Mouse (Mus musculus): ENCODE results near the gene Top2a. TPM values are rescaled to one million over a fixed set of nuclear protein-coding genes. Genes with fewer than 3 reads are reported as not detected.

Top2a gene
- polyA plus RNA-seq, 1 experiment from 2014 or later, result 20.4 TPM

DNA sequence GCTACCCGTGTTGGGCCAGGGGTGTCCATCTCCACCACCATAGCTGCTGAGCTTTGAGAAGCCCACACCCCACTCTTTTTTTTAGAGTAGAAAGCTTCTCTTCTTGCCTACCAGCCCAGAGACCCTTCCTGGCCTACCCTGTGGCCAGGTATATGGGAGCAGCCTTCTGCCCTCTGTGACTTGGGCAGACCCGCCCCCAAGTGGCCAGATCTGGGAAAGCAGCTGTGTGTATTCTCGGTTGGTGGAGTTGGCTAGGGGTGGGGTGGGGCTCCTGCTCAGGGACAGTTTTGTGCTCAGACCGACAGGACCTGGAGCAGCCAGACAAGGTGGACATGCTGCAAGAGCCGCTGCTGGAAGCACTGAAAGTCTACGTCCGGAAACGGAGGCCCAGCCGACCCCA, 51.8 kb downstream of the Top2a start:
- peak; percentile 21; the same call in 1 of the 2 replicates for ATAC-seq
- no peak overlapping the region for H3K4me3 ChIP-seq (ENCODE audit: low read depth, low read length)
- H3K4me2 ChIP-seq (ENCODE audit: low read length), result no peak overlapping the region
- peaks cover 44% of the 10 kb centered on the region for H3K4me1 ChIP-seq (ENCODE audit: control insufficient read depth, insufficient read depth, low read length)
- 56% methylated on average over 9 of the region's 9 CpGs for WGBS
- peaks cover 3% of the 10 kb centered on the region; the same call in 1 of the 2 replicates for H3K36me3 ChIP-seq (ENCODE audit: control insufficient read depth, insufficient read depth, low read length)
- no peaks in the 10 kb centered on the region for H3K27me3 ChIP-seq (ENCODE audit: control insufficient read depth, insufficient read depth, low read depth, low read length)
- no peaks in the 10 kb centered on the region for H3K9me3 ChIP-seq (replicated peaks; ENCODE audit: control insufficient read depth, low read length, poor library complexity, severe bottlenecking)
- H3K27ac ChIP-seq (ENCODE audit: low read length), result no peak overlapping the region
- no peak overlapping the region for H3K9ac ChIP-seq (ENCODE audit: low read depth, low read length)

DNA sequence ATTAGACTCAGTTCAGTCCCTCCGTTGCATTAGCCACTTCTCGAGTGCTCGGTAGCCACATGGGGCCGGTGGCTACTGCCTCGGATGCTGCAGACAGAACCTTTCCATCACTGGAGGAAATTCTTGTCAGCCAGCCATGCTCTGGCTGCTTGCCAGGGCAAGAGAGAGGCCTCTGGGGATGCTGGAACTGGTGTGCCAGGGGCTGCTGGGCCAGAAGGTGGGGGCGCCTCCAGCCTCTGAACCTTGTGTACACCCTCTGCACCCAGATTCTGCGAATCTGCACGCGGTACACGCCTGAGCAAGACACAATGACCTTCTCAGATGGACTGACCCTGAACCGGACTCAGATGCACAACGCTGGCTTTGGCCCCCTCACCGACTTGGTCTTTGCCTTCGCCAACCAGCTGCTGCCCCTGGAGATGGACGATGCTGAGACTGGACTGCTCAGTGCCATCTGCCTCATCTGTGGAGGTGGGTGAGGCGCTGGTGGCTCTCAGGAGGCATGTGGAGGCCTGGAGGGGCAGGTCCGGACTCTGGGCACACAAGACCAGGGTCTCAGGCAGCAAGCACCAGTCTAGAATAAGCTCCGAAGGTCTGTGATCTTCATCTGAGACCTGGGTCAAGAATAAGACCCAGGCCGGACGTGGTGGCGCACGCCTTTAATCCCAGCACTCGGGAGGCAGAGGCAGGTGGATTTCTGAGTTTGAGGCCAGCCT, 52.5 kb downstream of the Top2a start:
- Histone ChIP-seq H3K4me2 (ENCODE audit: low read length) (no peak overlapping the region), H3K36me3 (ENCODE audit: control insufficient read depth, insufficient read depth, low read length) (peaks cover 3% of the 10 kb centered on the region; the same call in 1 of the 2 replicates), H3K9me3 (replicated peaks; ENCODE audit: control insufficient read depth, low read length, poor library complexity, severe bottlenecking) (no peaks in the 10 kb centered on the region), H3K27ac (ENCODE audit: low read length) (peak overlapping the region; percentile 11; the same call in 1 of the 2 replicates), H3K9ac (ENCODE audit: low read depth, low read length) (peak overlapping the region; percentile 20), H3K27me3 (ENCODE audit: control insufficient read depth, insufficient read depth, low read depth, low read length) (no peaks in the 10 kb centered on the region), H3K4me1 (ENCODE audit: control insufficient read depth, insufficient read depth, low read length) (peaks cover 51% of the 10 kb centered on the region), H3K4me3 (ENCODE audit: low read depth, low read length) (no peak overlapping the region)
- WGBS, result 63% methylated on average over 23 of the region's 23 CpGs
- no peak for ATAC-seq

DNA sequence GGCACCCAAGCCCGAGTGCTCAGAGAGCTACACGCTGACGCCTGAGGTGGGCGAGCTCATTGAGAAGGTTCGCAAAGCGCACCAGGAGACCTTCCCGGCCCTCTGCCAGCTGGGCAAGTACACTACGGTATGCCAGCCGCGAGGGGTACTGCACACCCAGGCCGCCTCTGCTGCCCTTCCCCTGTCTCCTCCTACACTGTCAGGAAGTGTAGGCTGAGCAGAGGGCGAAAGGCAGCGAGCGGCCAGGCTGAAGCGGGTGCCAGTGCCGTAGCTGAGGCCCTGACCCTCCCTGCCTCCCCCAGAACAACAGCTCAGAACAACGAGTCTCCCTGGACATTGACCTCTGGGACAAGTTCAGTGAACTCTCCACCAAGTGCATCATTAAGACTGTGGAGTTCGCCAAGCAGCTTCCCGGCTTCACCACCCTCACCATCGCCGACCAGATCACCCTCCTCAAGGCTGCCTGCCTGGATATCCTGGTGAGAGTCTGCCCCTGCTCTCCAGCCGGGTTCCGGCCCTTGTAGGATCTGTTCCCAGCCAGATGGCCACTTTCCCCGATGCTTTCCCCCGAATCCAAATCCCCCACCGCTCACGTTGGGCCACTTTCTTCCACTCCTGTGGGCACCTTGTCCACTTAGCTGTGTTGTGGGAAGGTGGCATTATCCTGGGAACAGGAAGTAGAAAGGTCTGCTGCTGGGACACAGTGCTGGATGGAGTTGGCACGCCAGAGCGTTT, 53.6 kb downstream of the Top2a start:
- no peak overlapping the region for H3K9ac ChIP-seq (ENCODE audit: low read depth, low read length)
- peak overlapping the region; percentile 76; the same call in 1 of the 2 replicates for H3K27ac ChIP-seq (ENCODE audit: low read length)
- H3K4me2 ChIP-seq (ENCODE audit: low read length), result no peak overlapping the region

DNA sequence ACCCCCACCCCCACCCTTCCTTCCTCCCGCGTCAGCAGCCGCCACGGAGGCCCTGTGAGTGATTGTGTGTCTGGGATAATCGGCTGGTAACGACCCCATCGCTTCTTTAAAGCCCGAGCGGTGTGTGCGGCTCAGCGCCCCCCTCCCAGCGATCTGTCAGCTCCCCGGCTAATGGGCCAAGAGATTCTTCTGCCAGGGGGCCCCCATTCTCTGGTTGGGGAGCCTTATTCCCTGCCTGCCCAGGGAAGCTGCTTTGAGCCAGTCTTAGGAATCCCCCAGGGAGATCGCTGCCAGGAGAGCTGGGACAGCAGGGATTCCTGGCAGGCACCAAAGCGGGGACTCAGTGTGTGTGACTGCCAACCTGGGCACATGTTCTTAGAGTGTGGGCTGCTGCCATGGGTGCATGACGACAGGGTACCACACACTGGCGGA, 54.5 kb downstream of the Top2a start:
- Histone ChIP-seq H3K36me3 (ENCODE audit: control insufficient read depth, insufficient read depth, low read length) (peaks cover 3% of the 10 kb centered on the region; the same call in 1 of the 2 replicates), H3K27me3 (ENCODE audit: control insufficient read depth, insufficient read depth, low read depth, low read length) (no peaks in the 10 kb centered on the region), H3K27ac (ENCODE audit: low read length) (peak overlapping the region; percentile 76), H3K4me1 (ENCODE audit: control insufficient read depth, insufficient read depth, low read length) (peaks cover 71% of the 10 kb centered on the region), H3K4me2 (ENCODE audit: low read length) (peak overlapping the region; percentile 39), H3K4me3 (ENCODE audit: low read depth, low read length) (no peak overlapping the region), H3K9me3 (replicated peaks; ENCODE audit: control insufficient read depth, low read length, poor library complexity, severe bottlenecking) (no peaks in the 10 kb centered on the region), H3K9ac (ENCODE audit: low read depth, low read length) (peak overlapping the region; percentile 39; the same call in 1 of the 2 replicates)
- peak; percentile 39 for ATAC-seq
- WGBS, result 6% methylated on average over 16 of the region's 17 CpGs

More for the DNA sequence above, 53.6 kb downstream of the Top2a start:
- Histone ChIP-seq H3K4me3 (ENCODE audit: low read depth, low read length) (no peak overlapping the region), H3K27me3 (ENCODE audit: control insufficient read depth, insufficient read depth, low read depth, low read length) (no peaks in the 10 kb centered on the region), H3K4me1 (ENCODE audit: control insufficient read depth, insufficient read depth, low read length) (peaks cover 62% of the 10 kb centered on the region), H3K36me3 (ENCODE audit: control insufficient read depth, insufficient read depth, low read length) (peaks cover 3% of the 10 kb centered on the region; the same call in 1 of the 2 replicates), H3K9me3 (replicated peaks; ENCODE audit: control insufficient read depth, low read length, poor library complexity, severe bottlenecking) (no peaks in the 10 kb centered on the region)
- 52% methylated on average over 29 of the region's 29 CpGs for WGBS
- ATAC-seq, result no peak

DNA sequence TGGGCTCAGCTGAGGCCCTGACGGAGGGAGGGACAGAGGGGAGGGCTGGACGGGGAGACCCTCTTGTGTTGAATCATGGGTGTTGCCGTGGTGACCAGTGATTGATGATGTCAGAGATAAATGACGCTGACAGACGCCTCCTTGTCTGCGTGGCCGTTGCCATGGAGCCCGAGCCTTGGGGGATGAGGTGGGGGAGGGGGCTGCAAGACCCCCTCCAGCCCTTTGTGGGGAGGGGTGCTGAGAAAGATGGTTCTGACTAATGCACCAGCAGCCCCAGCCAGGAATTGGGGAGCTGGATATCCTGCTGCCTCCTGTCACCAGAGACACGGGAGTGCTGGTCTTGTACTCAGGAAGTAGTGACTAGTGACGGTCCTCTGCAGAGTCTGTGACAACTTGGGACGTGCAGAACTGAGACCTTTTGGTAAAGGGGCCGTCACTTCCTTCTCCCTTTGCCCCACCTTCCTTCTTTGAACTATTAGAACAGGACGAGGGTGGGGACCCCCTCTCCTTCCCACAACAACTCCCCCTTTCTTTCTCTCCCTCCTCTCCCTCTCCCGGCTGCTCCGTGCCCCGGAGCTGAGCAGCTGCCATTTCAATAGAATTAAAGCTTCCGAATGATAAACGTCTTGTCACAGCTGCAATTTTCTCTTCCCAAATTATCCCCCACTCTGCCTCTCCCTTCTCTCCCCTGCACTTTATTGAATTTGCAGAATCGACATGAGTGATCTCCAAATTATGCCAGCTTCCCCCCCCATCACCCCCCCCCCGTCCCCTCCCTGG, 55.1 kb downstream of the Top2a start:
- WGBS, result 5% methylated on average over 19 of the region's 20 CpGs
- peak overlapping the region; percentile 39 for H3K4me2 ChIP-seq (ENCODE audit: low read length)
- H3K4me3 ChIP-seq (ENCODE audit: low read depth, low read length), result peak overlapping the region; percentile 4; the same call in 1 of the 2 replicates
- H3K4me1 ChIP-seq (ENCODE audit: control insufficient read depth, insufficient read depth, low read length), result peaks cover 77% of the 10 kb centered on the region
- peak overlapping the region; percentile 51 for H3K9ac ChIP-seq (ENCODE audit: low read depth, low read length)
- peak overlapping the region; percentile 76 for H3K27ac ChIP-seq (ENCODE audit: low read length)
- ATAC-seq, result no peak
- H3K27me3 ChIP-seq (ENCODE audit: control insufficient read depth, insufficient read depth, low read depth, low read length), result no peaks in the 10 kb centered on the region
- no peaks in the 10 kb centered on the region for H3K9me3 ChIP-seq (replicated peaks; ENCODE audit: control insufficient read depth, low read length, poor library complexity, severe bottlenecking)
- H3K36me3 ChIP-seq (ENCODE audit: control insufficient read depth, insufficient read depth, low read length), result peaks cover 3% of the 10 kb centered on the region; the same call in 1 of the 2 replicates

DNA sequence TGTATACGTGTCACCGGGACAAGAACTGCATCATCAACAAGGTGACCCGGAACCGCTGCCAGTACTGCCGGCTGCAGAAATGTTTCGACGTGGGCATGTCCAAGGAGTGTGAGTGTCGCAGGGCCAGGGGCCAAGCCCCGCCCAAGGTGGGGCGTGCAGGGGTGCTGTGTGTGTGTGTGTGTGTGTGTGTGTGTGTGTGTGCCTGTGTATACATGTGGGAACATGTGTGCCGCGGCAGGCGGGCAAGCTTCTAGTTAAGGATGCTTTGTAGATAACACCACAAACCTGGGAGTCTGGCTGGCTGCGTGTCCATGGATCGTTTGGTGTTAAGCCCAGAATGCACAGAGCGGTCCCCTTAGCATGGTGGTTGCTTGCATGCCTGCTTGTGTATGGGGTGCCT, 55.9 kb downstream of the Top2a start:
- no peak overlapping the region for H3K4me3 ChIP-seq (ENCODE audit: low read depth, low read length)
- H3K9ac ChIP-seq (ENCODE audit: low read depth, low read length), result peak overlapping the region; percentile 38; the same call in 1 of the 2 replicates
- no peaks in the 10 kb centered on the region for H3K9me3 ChIP-seq (replicated peaks; ENCODE audit: control insufficient read depth, low read length, poor library complexity, severe bottlenecking)
- no peaks in the 10 kb centered on the region; the same call in 1 of the 2 replicates for H3K36me3 ChIP-seq (ENCODE audit: control insufficient read depth, insufficient read depth, low read length)
- ATAC-seq, result no peak
- 63% methylated on average over 16 of the region's 16 CpGs for WGBS
- peaks cover 85% of the 10 kb centered on the region for H3K4me1 ChIP-seq (ENCODE audit: control insufficient read depth, insufficient read depth, low read length)
- H3K27ac ChIP-seq (ENCODE audit: low read length), result peak overlapping the region; percentile 71
- H3K27me3 ChIP-seq (ENCODE audit: control insufficient read depth, insufficient read depth, low read depth, low read length), result no peaks in the 10 kb centered on the region
- no peak overlapping the region for H3K4me2 ChIP-seq (ENCODE audit: low read length)

DNA sequence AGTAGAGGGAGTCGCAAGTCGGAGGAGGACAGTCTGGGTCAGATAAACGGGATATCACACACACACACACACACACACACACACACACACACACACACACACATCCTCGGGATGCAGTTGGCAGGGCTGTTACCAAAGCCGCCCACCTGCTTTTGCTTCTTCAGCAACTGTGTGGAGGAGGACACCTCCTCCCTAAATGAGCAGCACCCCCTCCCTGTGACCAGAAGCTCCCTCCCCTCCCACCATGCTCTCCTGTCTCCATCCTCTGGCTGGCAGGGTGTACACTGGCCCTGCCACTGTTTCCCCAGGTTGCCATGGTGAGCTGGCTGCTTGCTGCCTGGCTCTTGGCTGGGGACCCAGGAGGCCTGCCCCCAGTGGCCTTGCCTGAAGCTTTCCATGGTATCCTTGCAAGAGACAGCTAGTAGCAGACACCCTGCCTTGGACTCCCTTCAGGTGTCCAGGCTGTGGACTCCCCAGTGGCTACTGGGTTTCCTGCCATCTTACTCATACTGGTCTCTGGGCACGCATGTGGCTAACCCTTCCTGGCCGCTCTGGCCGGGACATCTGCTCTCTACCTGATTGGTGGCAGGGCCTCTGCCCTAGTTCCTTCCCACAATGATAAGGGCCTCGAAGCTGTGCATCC, 57.4 kb downstream of the Top2a start:
- no peaks in the 10 kb centered on the region for H3K36me3 ChIP-seq (ENCODE audit: control insufficient read depth, insufficient read depth, low read length)
- peaks cover 4% of the 10 kb centered on the region; the same call in 1 of the 2 replicates for H3K27me3 ChIP-seq (ENCODE audit: control insufficient read depth, insufficient read depth, low read depth, low read length)
- H3K27ac ChIP-seq (ENCODE audit: low read length), result 0 out of 2 replicates have a peak overlapping the region, but pooled peaks have one; percentile 32
- H3K4me3 ChIP-seq (ENCODE audit: low read depth, low read length), result no peak overlapping the region
- ATAC-seq, result peak; percentile 19; the same call in 1 of the 2 replicates
- H3K9ac ChIP-seq (ENCODE audit: low read depth, low read length), result peak overlapping the region; percentile 22; the same call in 1 of the 2 replicates
- peaks cover 95% of the 10 kb centered on the region for H3K4me1 ChIP-seq (ENCODE audit: control insufficient read depth, insufficient read depth, low read length)
- H3K9me3 ChIP-seq (replicated peaks; ENCODE audit: control insufficient read depth, low read length, poor library complexity, severe bottlenecking), result no peaks in the 10 kb centered on the region
- 30% methylated on average over 9 of the region's 9 CpGs for WGBS
- no peak overlapping the region; the same call in 1 of the 2 replicates for H3K4me2 ChIP-seq (ENCODE audit: low read length)

DNA sequence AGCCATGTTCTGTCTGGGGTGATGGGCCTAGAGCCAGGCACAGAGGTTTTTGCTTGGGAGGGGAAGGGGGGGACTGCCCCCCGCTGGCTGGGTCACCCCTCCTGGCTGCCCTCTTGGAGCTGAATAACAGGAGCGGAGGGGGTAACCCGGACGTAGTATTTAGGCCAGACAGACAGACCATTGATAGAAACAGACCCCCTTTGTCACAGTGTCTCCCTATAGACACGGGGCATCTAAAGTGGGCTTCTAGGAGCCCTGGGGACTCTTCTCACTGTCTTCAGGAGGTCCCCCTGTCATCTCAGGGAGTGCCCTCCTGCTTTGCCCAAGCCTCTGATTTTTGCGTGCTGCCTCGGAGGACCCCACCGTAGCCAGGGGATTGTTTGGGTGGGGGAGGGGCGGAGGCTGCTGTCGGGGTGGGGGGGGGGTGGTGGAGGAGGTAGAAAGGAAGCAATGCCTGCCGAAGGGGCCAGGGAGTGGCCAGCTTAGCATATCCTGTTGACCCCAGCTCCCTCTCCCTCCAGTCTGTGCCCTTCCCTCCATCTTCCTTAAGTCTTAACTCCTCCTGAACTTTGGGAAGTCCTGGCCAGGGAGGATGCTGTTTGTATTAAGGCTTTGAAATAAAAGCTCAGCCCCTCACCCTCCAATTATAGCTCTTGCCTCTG, 58.4 kb downstream of the Top2a start:
- no peak overlapping the region; the same call in 1 of the 2 replicates for H3K27ac ChIP-seq (ENCODE audit: low read length)
- no peak overlapping the region for H3K4me2 ChIP-seq (ENCODE audit: low read length)
- no peak overlapping the region for H3K9ac ChIP-seq (ENCODE audit: low read depth, low read length)
- ATAC-seq, result no peak
- WGBS, result 7% methylated on average over 11 of the region's 11 CpGs
- H3K36me3 ChIP-seq (ENCODE audit: control insufficient read depth, insufficient read depth, low read length), result no peaks in the 10 kb centered on the region
- no peak overlapping the region for H3K4me3 ChIP-seq (ENCODE audit: low read depth, low read length)
- H3K27me3 ChIP-seq (ENCODE audit: control insufficient read depth, insufficient read depth, low read depth, low read length), result peaks cover 10% of the 10 kb centered on the region
- H3K4me1 ChIP-seq (ENCODE audit: control insufficient read depth, insufficient read depth, low read length), result peaks cover 88% of the 10 kb centered on the region
- H3K9me3 ChIP-seq (replicated peaks; ENCODE audit: control insufficient read depth, low read length, poor library complexity, severe bottlenecking), result no peaks in the 10 kb centered on the region
